Mouse (Mus musculus): Measurements from ENCODE around the gene Map2k6.
A peak's percentile ranks its signal among the peaks of the same experiment; 100 is the strongest.
"Not testable (repeated sequence)": the region's sequence is repeated elsewhere in the genome, so short reads cannot be mapped to it uniquely, and the experiment has no call there.

The Map2k6 gene

GRCm38 (mm10) chr11:110398553-110399239 lies at the start of gene Map2k6:
Gene Map2k6 (plus strand): TSS chr11:110399122.
- peak; percentile 86 to 89 for DNase-seq

GRCm38 (mm10) chr11:110354261-110354660 lies 44.7 kb upstream of the Map2k6 start:
- DNase-seq = no peak

- DNase-seq = not testable (repeated sequence)
Measured at GRCm38 (mm10) chr11:110355131-110355530, 43.8 kb upstream of the Map2k6 start.

GRCm38 (mm10) chr11:110357756-110358551 lies 41.0 kb upstream of the Map2k6 start:
- peak; percentile 58 to 65 for DNase-seq

- peak; percentile 78 for DNase-seq
Measured at GRCm38 (mm10) chr11:110365016-110365415, 33.9 kb upstream of the Map2k6 start.

- no peak for DNase-seq
Measured at GRCm38 (mm10) chr11:110366902-110367301, 32.0 kb upstream of the Map2k6 start.

- no peak for DNase-seq
Measured at GRCm38 (mm10) chr11:110367638-110368037, 31.3 kb upstream of the Map2k6 start.

GRCm38 (mm10) chr11:110369312-110370019 lies 29.5 kb upstream of the Map2k6 start:
- peak in 1 of 2 experiments; percentile 15 for DNase-seq

- no peak for DNase-seq
Measured at GRCm38 (mm10) chr11:110371827-110372226, 27.1 kb upstream of the Map2k6 start.

- no peak for DNase-seq
Measured at GRCm38 (mm10) chr11:110372266-110372954, 26.5 kb upstream of the Map2k6 start.

- DNase-seq = no peak
Measured at GRCm38 (mm10) chr11:110374036-110374435, 24.9 kb upstream of the Map2k6 start.

- DNase-seq = peak; percentile 69 to 83
Measured at GRCm38 (mm10) chr11:110379661-110380309, 19.1 kb upstream of the Map2k6 start.

GRCm38 (mm10) chr11:110380310-110380668 lies 18.6 kb upstream of the Map2k6 start:
- no peak for DNase-seq

GRCm38 (mm10) chr11:110385487-110385886 lies 13.4 kb upstream of the Map2k6 start:
- DNase-seq = no peak

GRCm38 (mm10) chr11:110392763-110393162 lies 6.2 kb upstream of the Map2k6 start:
- DNase-seq = no peak

- DNase-seq = no peak
Measured at GRCm38 (mm10) chr11:110394788-110395452, 4.0 kb upstream of the Map2k6 start.

- no peak for DNase-seq
Measured at GRCm38 (mm10) chr11:110396085-110396484, 2.8 kb upstream of the Map2k6 start.

- DNase-seq = no peak
Measured at GRCm38 (mm10) chr11:110399240-110400150, 573 bp downstream of the Map2k6 start.

GRCm38 (mm10) chr11:110400283-110400682 lies 1.4 kb downstream of the Map2k6 start:
- DNase-seq = no peak

- no peak for DNase-seq
Measured at GRCm38 (mm10) chr11:110402671-110403070, 3.7 kb downstream of the Map2k6 start.

GRCm38 (mm10) chr11:110403602-110404001 lies 4.7 kb downstream of the Map2k6 start:
- DNase-seq = no peak

All from kidney, postnatal 4 days (tissue).